Mouse (Mus musculus): ENCODE measurements around the gene Nav2. TPM values are rescaled to one million over a fixed set of nuclear protein-coding genes. Genes with fewer than 3 reads are reported as not detected.

Gene Nav2
- total RNA-seq, 2 experiments from 2014 or later = 60.0 to 64.1 TPM

- intact Hi-C loops (cut with DNase I) = no loop called here
- DNase-seq = no peak
These were observed 388.6 kb downstream of the Nav2 start for GRCm38 (mm10) chr7:49297148-49297547.

GRCm38 (mm10) chr7:49298431-49298839 is 389.9 kb downstream of the Nav2 start:
- no peak for DNase-seq
- intact Hi-C loops (cut with DNase I) = no loop called here

- intact Hi-C loops (cut with DNase I) = no loop called here
- no peak for DNase-seq
These were observed 393.0 kb downstream of the Nav2 start for GRCm38 (mm10) chr7:49301487-49301886.

- intact Hi-C loops (cut with DNase I) = no loop called here
- no peak for DNase-seq
These were observed 395.3 kb downstream of the Nav2 start for GRCm38 (mm10) chr7:49303600-49304411.

GRCm38 (mm10) chr7:49307717-49308116 is 399.2 kb downstream of the Nav2 start:
- intact Hi-C loops (cut with DNase I) = no loop called here

GRCm38 (mm10) chr7:49309746-49310145 is 401.2 kb downstream of the Nav2 start:
- DNase-seq = no peak
- intact Hi-C loops (cut with DNase I) = no loop called here

More at GRCm38 (mm10) chr7:49307717-49308116, 399.2 kb downstream of the Nav2 start:
- no peak for DNase-seq

- intact Hi-C loops (cut with DNase I) = no loop called here
- peak; percentile 30 to 35 for DNase-seq
These were observed 405.4 kb downstream of the Nav2 start for GRCm38 (mm10) chr7:49313945-49314344.

- DNase-seq = no peak
These were observed 406.5 kb downstream of the Nav2 start for GRCm38 (mm10) chr7:49315033-49315432.

GRCm38 (mm10) chr7:49316600-49316999 is 408.1 kb downstream of the Nav2 start:
- no peak for DNase-seq
- intact Hi-C loops (cut with DNase I) = no loop called here

More at GRCm38 (mm10) chr7:49315033-49315432, 406.5 kb downstream of the Nav2 start:
- intact Hi-C loops (cut with DNase I) = no loop called here

- intact Hi-C loops (cut with DNase I) = no loop called here
- no peak for DNase-seq
These were observed 409.8 kb downstream of the Nav2 start for GRCm38 (mm10) chr7:49318183-49318897.

- no peak for DNase-seq
- intact Hi-C loops (cut with DNase I) = no loop called here
These were observed 410.4 kb downstream of the Nav2 start for GRCm38 (mm10) chr7:49318898-49319293.

- intact Hi-C loops (cut with DNase I) = no loop called here
- no peak for DNase-seq
These were observed 411.5 kb downstream of the Nav2 start for GRCm38 (mm10) chr7:49319981-49320380.

- intact Hi-C loops (cut with DNase I) = no loop called here
- DNase-seq = peak in 1 of 2 experiments; percentile 37
These were observed 412.6 kb downstream of the Nav2 start for GRCm38 (mm10) chr7:49321124-49321531.

- intact Hi-C loops (cut with DNase I) = no loop called here
- DNase-seq = no peak
These were observed 413.7 kb downstream of the Nav2 start for GRCm38 (mm10) chr7:49322179-49322578.

- intact Hi-C loops (cut with DNase I) = no loop called here
- no peak for DNase-seq
These were observed 416.1 kb downstream of the Nav2 start for GRCm38 (mm10) chr7:49324575-49324974.

GRCm38 (mm10) chr7:49326136-49326722 is 417.7 kb downstream of the Nav2 start:
- no peak for DNase-seq
- intact Hi-C loops (cut with DNase I) = no loop called here

- intact Hi-C loops (cut with DNase I) = no loop called here
- no peak for DNase-seq
These were observed 418.6 kb downstream of the Nav2 start for GRCm38 (mm10) chr7:49326967-49327742.

- no peak for DNase-seq
- intact Hi-C loops (cut with DNase I) = no loop called here
These were observed 421.7 kb downstream of the Nav2 start for GRCm38 (mm10) chr7:49330181-49330580.

GRCm38 (mm10) chr7:49331939-49332338 is 423.4 kb downstream of the Nav2 start:
- no peak for DNase-seq
- intact Hi-C loops (cut with DNase I) = no loop called here

- no peak for DNase-seq
- intact Hi-C loops (cut with DNase I) = no loop called here
These were observed 424.1 kb downstream of the Nav2 start for GRCm38 (mm10) chr7:49332644-49333043.

GRCm38 (mm10) chr7:49334163-49334562 is 425.6 kb downstream of the Nav2 start:
- no peak for DNase-seq
- intact Hi-C loops (cut with DNase I) = no loop called here
